Mouse (Mus musculus) yolk sac, embryonic 10.5 days (tissue): ENCODE measurements around the gene Rhobtb3.
"Not testable (repeated sequence)": the region's sequence is repeated elsewhere in the genome, so short reads cannot be mapped to it uniquely, and the experiment has no call there.

Experiments used
- DNase-seq: peaks from one replicate; pipeline ENCODE4 v3.0.0-alpha.2; 2017; ENCODE audit warnings: low spot score

The Rhobtb3 gene

GRCm38 (mm10) chr13:75845519-75846166 is 98.1 kb downstream of the Rhobtb3 start:
- no peak for DNase-seq

- no peak for DNase-seq
Observed at GRCm38 (mm10) chr13:75844833-75845518, 98.7 kb downstream of the Rhobtb3 start.

- peak; percentile 62 for DNase-seq
Observed at GRCm38 (mm10) chr13:75843993-75844683, 99.6 kb downstream of the Rhobtb3 start.

GRCm38 (mm10) chr13:75843331-75843730 is 100.4 kb downstream of the Rhobtb3 start:
- no peak for DNase-seq

GRCm38 (mm10) chr13:75841950-75842349 is 101.8 kb downstream of the Rhobtb3 start:
- peak; percentile 34 for DNase-seq

GRCm38 (mm10) chr13:75840752-75841285 is 102.9 kb downstream of the Rhobtb3 start:
- no peak for DNase-seq

GRCm38 (mm10) chr13:75839719-75840481 is 103.8 kb downstream of the Rhobtb3 start, which contains the start of gene Glrx:
TSS of gene Glrx (plus strand) at chr13:75839868.
- DNase-seq: peak; percentile 82

GRCm38 (mm10) chr13:75838506-75838905 is 105.2 kb downstream of the Rhobtb3 start:
- no peak for DNase-seq

- DNase-seq: peak; percentile 80
Observed at GRCm38 (mm10) chr13:75835461-75835860, 108.3 kb downstream of the Rhobtb3 start.

GRCm38 (mm10) chr13:75833499-75833898 is 110.2 kb downstream of the Rhobtb3 start:
- no peak for DNase-seq

- DNase-seq: no peak
Observed at GRCm38 (mm10) chr13:75832697-75833096, 111.0 kb downstream of the Rhobtb3 start.

GRCm38 (mm10) chr13:75831710-75832109 is 112.0 kb downstream of the Rhobtb3 start:
- DNase-seq: no peak

GRCm38 (mm10) chr13:75830708-75831107 is 113.0 kb downstream of the Rhobtb3 start:
- no peak for DNase-seq

GRCm38 (mm10) chr13:75825388-75825787 is 118.3 kb downstream of the Rhobtb3 start:
- no peak for DNase-seq

GRCm38 (mm10) chr13:75824611-75825319 is 119.0 kb downstream of the Rhobtb3 start:
- no peak for DNase-seq

- DNase-seq: no peak
Observed at GRCm38 (mm10) chr13:75823201-75823600, 120.5 kb downstream of the Rhobtb3 start.

- DNase-seq: not testable (repeated sequence)
Observed at GRCm38 (mm10) chr13:75822366-75822765, 121.4 kb downstream of the Rhobtb3 start.

GRCm38 (mm10) chr13:75819898-75820297 is 123.8 kb downstream of the Rhobtb3 start:
- no peak for DNase-seq
